Mouse (Mus musculus): ENCODE measurements around the gene Pdxp.

Gene Pdxp

DNA sequence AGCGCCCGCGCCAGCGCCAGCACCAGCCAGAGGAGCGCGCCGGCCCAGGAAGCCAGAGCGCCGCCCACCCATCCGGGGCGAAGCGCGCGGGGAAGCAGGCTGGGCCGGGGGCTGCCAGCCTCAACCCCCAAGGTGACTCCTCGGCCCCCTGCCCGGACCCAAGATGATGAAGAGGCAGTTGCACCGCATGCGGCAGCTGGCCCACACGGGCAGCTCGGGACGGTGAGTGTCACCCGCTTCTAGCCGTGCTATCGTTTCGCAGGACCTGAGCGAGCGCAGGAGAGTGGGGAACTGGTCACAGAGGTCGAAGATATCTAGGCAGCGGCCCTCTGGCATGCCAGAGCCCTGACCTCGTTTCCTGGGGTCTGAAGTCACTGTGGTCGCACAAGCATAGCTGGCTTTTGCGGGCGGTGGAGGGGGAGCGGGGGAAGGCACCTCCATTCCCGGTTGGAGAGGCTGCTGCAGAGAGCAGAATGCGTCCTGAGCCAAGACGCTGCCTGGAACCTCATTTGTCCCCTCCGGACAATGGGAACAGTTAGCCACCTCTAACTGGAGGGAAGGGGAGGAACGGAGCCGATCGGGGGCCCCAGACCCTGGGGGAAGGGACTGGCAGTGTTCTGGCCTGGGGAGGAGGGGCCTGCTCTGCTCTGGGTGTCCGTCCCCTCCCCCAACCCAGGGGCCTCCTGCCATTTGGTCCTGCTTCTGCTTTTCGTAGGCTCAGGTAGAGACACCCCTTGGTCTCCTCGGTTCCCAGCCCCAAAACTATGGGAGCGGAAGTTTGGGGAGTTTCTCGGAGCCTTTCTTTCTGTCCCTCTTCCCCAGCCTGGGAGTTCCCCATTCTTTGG, 13.8 kb upstream of the Pdxp start, which contains the start of gene Sh3bp1:
Gene Sh3bp1 (plus strand): TSS at position 29 of the 845 bp plus-strand sequence.
- DNase-seq (ENCODE audit: low spot score in 2 of 2): peak; percentile 73 to 76

DNA sequence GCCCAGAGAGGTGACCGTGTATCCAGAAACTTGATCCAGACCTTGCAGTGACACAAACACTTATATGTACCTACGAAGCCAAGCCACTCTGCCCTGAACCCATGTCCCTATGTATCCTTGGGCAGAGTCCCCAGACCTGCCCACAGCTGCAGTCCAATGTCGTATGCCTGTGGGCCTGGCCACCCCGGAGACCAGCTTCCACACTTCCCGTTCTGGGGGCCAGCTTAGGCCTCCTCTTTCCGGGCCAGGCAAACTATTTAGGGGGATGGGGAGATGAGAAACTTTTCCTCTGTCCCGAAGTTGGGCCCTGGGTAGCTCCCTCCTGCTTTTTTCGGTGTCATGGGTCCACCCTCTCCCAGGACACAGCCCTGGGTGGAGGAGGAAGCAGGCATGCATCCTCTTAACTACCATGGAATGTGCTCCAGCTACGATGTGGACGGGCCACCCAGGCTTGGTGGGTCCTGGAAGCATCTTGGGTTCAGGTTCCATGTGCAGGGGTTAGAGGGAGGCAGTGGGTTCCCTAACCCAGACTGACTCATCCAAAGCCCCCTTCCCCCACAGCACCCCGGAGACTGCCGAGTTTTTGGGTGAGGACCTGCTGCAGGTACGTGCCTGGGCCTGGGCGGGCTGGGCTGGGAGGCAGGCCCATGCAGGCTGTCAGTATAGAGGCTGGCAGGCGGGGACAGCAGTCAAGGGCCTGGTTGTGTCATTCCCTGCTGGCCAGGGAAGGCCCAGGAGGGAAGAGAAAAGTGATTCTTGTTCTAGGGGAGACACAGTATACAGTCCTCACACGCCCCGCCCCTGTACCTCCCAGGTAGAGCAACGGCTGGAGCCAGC, 12.9 kb upstream of the Pdxp start:
- DNase-seq (ENCODE audit: low spot score in 2 of 2): no peak

DNA sequence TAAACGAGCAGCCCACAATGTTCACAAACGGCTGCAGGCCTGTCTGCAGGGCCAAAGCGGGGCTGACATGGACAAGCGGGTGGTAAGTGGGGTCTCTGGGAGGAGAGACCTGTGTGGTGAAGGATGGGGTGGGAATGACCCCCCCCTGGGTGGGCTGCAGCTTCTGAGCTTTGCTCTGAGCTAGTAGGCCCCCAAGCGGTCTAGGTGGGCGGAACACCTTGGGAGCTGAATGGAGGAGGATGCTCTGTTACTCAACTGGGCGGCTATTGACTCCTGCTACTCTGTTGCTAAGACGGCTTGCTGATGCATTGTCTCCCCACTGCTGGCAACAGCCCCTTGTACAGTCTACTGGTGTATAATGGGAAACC, 12.3 kb upstream of the Pdxp start:
- DNase-seq (ENCODE audit: low spot score in 2 of 2): no peak

DNA sequence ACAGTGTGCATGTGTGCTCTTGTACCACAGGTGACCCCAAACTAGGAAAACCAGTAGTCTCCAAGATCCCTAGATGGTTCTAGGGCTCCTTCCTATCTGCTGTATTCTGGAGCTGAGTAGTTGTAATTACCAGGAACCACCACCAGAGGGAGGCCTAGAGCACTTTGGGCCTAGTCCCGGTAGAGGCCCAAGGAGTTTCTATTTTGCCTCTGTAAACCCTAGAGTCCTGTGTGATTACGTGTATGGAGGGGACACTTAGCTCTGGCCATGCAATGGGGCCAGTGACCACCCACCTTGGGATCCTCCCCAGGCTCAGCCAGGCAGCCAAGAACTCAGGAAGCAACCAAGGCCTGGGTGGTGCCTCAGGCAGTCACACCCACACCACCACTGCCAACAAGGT, 10.5 kb upstream of the Pdxp start:
- peak; percentile 64 to 72 for DNase-seq (ENCODE audit: low spot score in 2 of 2)

DNA sequence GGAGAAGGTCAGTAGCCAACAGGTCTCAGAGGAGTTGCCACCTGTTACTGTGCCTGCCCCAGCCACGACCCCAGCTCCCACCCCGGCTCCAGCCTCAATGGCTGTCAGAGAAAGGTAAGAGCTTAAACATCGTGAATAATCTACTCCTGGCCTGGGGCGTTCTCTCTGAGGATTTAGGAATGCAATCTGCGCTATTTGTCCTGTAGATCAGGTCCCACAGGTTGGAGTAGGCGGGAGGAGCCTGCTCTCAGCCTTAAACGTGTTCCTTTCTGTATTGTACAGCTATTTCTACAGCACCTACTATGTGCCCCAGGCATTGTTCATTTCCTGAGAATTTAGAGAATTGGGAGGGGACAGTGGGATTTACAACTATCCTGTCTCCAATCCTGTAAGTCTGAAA, 5.3 kb upstream of the Pdxp start:
- no peak for DNase-seq (ENCODE audit: low spot score in 2 of 2)

DNA sequence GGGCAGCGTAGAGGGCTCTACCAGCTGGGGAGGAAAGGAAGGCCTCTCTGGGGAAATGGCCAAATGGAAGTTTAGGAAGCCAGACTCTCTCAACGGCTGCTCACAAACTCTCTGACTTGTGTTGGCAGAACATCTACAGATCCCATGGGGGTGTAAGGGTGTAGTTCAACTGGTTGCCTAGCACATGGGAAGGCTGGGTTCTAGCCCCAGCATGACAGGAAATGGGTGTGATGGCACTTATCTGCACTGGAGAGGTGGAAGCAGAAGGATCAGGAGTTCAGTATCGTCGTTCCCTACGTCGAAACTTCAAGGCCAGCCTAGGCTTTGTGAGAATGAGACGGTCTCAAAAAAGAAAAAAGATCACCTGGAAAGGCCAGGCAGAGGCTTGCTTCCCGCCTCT, 4.7 kb upstream of the Pdxp start:
- DNase-seq (ENCODE audit: low spot score in 2 of 2): no peak

DNA sequence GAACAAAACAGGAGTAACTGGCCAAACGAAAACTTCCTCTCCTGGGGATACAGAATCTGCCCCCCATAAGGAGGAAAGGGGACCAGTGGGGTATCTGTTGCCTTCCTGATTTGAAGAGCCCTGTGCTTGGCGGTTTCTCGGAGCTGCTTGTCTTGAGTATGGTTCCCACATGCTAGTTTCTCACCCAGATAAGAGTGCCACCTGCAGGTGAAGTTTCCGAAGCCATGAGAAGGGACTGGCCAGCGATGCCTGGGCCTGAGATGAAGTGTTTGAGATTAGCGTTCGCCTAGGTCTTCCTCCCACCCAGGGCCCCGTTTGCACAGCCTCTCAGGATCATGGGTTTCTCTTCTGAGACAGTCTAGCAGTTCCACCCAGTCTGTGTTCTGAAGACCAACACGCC, 1.7 kb upstream of the Pdxp start:
- peak in 1 of 2 experiments; percentile 56 for DNase-seq (ENCODE audit: low spot score in 2 of 2)

DNA sequence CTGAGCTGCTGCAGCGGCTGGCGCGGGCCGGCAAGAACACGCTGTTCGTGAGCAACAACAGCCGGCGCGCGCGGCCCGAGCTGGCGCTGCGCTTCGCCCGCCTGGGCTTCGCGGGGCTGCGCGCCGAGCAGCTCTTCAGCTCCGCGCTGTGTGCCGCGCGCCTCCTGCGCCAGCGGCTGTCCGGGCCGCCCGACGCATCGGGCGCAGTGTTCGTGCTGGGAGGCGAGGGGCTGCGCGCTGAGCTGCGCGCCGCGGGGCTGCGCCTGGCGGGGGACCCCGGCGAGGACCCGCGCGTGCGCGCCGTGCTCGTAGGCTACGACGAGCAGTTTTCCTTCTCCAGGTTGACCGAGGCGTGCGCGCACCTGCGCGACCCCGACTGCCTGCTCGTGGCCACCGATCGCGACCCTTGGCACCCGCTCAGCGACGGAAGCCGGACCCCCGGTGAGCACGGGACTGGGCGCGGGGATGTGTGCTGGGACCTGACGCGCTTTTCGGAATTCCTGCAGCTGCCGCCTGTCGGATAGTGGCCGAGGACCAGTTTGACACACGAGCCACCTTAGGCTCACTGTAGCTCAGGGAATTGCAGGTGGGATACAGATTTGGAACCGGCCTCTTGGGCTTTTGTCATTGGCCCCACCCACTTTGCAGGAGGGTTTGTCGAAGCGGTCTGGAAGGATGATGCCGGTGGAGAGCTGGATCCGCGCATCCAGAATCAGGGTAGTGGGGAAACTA, 538 bp downstream of the Pdxp start:
- no peak for DNase-seq (ENCODE audit: low spot score in 2 of 2)

DNA sequence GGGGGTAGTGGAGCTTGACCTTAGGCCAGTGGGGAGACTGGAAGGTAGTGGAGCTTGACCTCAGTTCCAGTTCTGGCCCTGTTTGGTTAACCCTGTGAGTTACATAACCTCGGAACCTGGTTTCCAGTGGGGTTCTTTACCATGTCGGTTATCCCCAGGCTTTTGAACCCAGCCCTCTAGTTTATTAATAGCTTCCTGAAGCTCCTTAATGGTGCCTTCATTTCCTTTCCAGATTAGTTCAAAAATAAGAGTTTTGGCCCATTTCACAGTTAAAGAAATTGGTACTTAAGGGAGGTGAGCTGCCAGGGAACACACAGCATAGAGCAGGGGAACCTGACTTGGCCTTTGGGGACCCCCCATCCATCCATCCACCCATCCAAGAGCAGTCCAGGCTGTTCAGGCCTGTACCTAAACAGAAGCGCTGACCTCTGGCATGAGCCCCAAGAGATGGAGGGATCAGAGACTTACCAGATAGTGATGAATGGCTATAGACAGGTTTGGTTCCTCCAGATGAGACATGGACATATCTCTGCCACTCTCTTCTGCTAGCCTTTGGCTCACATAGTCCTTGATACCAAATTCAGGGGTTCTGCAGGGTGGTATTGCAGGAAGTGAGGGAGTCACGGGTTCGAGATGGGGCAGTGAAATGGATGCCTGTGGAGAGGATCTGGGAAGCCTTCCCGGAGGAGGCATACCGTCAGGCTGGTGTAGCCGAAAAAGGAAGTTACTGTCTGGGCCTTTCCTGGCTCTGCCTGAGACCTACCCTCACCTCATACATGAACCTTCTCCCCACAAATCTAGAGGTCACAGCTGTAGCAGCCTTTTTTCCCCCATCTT, 1.3 kb downstream of the Pdxp start:
- DNase-seq (ENCODE audit: low spot score in 2 of 2): no peak

DNA sequence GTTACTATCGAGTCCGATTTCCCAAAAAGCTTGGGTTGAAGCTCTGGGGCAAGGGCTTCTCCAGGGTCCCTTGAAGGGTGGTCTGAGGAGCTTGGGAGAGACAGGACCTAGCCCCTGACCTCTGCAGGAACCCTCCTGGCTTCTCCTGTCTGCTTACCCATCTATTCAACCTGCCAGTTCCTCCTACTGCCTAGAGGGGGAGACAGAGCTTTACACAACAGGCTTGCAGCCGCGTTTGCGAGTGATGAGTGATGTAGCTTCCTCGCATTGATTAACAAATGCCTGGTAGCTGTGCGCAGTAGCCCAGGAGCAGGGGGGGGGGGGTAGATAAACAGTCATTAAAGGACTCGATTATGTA, 1.9 kb downstream of the Pdxp start:
- peak; percentile 74 to 80 for DNase-seq (ENCODE audit: low spot score in 2 of 2)

DNA sequence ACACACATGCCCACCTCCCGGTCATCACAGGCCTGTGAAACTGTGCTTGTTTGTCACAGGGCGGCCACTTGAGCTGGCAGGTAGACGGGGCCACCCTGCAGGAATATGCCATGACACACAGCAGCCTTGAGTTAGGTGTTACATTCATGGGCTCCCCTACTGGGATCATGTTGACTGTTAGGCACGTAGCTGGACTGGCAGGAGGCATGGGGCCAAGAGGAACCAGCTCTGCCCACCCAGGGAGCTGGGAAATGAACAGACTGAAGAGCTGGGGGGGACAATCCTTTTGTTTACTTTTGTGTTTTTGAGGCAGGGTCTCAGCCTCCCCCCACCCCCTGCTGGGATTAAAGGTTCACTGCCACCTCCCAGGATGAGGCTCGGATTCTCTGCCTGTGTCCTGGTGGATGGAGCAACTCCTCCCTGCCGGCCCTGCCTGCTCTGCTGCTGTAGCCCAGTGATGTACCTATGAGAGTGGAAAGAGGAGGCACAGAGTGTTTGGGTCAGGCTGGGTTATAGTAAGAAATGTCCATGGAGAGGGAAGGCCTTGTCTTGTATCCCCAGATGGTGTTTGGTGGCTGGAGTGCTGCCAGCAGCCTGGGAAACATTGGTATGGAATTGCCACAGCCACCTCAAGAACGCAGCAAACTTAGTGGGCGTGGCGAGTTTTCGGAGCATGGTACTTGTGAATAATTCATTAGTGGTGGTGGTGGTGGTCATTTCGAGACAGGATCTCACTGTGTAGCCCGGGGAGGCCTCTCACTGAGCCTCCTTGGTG, 2.5 kb downstream of the Pdxp start:
- DNase-seq (ENCODE audit: low spot score in 2 of 2): no peak

DNA sequence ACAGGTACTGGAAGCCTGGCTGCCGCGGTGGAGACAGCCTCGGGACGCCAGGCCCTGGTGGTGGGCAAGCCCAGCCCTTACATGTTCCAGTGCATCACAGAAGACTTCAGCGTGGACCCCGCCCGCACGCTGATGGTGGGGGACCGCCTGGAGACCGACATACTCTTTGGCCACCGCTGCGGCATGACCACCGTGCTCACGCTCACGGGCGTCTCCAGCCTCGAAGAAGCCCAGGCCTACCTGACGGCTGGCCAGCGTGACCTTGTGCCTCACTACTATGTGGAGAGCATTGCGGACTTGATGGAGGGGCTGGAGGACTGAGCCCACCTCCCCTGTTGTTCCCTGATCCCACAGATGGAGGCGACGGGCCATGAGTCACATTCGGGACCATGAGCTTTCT, 4.4 kb downstream of the Pdxp start:
- no peak for DNase-seq (ENCODE audit: low spot score in 2 of 2)

DNA sequence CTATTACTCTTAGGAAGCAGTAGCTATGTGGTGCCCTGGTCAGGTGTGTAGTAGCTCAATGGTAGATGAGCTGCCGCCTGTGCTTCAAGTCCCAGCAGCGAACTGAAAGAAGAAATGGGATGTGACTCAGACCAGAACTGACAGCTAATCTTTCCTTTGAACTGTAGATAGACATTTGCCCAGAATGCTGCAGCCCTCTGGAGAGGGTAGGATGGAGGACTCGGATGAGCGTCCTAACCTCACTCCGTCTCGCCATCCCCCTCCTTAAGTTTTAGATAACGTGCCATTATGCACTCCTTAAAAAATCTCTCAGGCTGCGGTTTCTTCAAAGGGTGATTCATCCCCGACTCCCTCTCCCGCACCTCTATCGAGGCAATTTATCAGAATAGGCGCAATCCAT, 6.2 kb downstream of the Pdxp start:
- DNase-seq (ENCODE audit: low spot score in 2 of 2): no peak

DNA sequence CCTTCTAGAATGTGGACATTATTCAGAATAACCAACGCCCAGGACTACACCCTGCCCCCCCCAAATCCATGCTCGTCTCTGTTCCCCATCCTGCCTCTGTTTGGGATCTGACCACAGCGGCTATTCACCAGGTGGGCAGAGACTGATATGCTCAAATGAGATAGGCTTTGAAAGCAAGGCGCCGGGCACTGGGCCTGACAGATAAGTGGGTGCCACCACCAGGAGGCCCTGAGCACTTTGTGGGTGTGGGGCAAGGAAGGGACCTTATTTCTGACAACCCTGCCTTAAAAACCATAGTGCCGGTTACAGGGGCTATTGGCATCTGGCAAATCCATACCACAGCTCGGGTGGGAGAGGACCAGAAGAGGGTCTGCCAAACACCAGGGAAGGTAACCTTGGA, 9.0 kb downstream of the Pdxp start:
- DNase-seq (ENCODE audit: low spot score in 2 of 2): peak; percentile 52 to 59

DNA sequence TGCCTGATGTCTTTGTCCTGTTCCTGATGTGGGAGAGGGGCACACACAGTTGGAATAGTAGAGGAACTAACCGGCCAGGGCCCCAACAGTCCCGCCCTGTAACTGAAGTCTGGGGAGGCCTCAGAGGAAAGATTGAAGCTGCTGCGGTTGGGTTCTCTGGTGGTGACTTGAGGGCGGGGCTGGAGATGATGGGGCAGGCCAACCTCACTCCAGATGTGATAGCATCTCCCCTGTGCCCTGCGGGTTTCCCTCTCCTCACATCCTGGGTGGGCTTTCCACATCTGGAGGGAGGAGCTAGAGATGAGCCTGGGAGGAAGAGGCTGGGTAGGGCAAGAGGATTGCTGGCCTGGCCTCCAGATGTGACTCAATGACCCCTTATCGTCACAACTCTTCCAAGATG, 9.9 kb downstream of the Pdxp start:
- DNase-seq (ENCODE audit: low spot score in 2 of 2): peak; percentile 73

DNA sequence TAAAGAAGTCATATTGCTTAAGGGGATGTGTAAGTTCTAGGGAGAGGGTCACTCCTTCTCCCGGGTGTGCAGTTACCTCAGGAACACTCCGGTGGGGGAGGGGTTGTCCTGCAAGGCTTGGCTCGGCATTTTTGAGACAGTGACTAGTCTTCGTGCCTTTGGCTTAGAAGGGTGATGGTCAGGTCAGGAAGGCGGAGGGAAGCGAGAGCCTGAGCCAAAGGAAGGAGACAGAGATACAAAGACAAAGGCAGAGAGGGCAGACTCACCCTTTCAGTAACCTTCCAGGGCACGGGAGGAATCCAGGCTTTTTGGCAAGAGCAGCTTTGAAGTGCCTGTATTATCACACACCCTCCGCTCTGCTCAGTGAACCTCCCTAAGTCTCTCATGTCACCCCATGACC, 11.4 kb downstream of the Pdxp start:
- DNase-seq (ENCODE audit: low spot score in 2 of 2): no peak

DNA sequence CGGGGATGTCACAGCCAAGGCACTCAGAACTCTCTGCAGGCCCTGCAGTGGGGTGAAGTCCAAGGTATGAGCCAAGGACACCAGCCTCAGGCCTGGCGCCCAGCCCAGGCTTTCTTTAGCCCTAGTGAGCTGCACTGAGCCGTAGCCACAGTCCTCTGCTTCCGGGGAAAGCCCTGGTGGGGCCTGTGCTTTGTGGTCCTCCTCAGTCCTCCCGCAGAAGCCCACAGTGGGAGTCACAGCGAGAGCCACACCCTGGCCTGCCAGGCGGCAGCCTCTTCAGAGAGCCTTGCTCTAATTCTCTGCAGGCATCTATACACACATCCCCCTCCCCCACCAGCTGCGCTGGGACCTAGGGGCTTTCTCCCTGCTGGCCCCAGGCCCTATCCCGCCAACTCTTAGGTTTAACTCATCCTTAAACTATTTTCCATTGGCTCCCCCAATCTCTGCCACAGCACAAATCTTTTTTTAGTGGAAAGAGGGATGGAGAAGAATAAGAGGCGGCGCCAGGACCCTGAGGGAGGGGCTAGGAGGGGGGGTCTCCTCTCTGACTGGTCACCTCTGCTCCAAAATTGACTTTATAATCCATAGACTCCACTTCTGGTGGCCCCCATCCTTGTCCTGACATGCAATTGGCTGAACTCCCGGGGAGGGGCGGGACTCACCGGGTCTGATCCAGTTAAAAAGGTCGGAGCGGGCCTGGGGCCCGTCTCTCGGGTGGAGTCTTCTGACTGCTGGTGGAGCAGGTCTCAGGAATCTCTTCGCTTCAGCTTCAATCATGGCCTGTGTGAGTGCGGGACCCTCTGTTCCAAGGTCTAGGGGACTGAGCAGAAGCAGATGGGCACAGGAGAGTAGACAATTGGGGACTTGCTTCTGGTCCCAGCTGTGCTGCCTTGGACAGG, 12.6 kb downstream of the Pdxp start, which contains the start of gene Lgals1:
Gene Lgals1 (plus strand): TSS at position 705 of the 899 bp plus-strand sequence.
- DNase-seq (ENCODE audit: low spot score in 2 of 2): peak; percentile 72 to 75

DNA sequence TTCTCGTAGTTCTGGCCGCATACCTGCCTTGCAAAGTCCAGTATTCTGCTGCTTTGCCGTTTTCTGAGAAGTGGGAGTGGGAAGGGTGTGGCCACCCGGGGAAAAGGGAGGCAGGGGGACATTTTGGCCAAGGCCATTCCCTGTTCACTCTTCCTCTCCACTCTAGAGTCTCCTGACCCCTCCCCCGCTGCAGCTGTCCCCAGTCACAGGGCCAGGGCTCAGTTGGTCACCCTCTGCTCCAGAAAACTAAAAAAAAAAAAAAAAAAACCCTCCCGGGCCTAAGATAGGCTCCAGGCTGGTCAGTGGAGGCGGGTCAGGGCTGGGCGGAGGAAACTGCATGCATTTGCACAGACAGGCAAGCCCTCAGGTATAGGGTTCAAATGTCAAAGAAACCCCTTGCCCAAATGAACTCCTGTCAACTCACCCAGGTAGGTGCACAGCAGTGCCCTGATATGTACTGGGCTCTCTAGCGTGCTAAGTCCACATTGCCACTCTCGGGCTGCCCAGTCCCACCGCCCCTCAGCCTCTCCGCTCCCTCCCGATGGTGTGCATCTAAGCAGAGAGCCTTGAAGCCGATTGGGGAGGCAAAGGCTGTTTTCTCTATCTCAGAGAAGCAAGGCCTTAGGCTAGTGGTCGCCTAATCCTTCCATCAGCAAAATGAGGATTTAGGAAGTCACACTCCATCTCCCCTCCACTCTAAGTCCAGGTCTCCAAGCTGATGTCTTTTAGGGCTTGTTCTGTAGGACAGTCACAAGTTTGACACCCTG, 13.5 kb downstream of the Pdxp start:
- DNase-seq (ENCODE audit: low spot score in 2 of 2): no peak
